Mouse (Mus musculus) limb, embryonic 12.5 days (tissue): ENCODE data around the gene Orai1. TPM values are rescaled to one million over a fixed set of nuclear protein-coding genes. Genes with fewer than 3 reads are reported as not detected.

ENCODE experiments used
- ATAC-seq: fragments of 200-750 bp; cut with Nextera tagmentation; 2 replicates; pipeline ENCODE4 v1.8.0; 2017; ENCODE audit warnings: low read depth, moderate TSS enrichment; ENCODE audit not compliant: insufficient number of reproducible peaks, insufficient read depth, low FRiP score, low TSS enrichment
- H3K27ac ChIP-seq: fragments of 300-500 bp; sonication (generic); 2 replicates; pipeline ENCODE4 v1.5.1; 2016; ENCODE audit warnings: mild to moderate bottlenecking, moderate library complexity
- H3K27me3 ChIP-seq: fragments of 300-500 bp; sonication (generic); 2 replicates; pipeline ENCODE4 v1.6.1; 2016; ENCODE audit warnings: mild to moderate bottlenecking, moderate library complexity
- H3K36me3 ChIP-seq: fragments of 300-500 bp; sonication (generic); 2 replicates; pipeline ENCODE4 v1.6.1; 2016; ENCODE audit warnings: mild to moderate bottlenecking, moderate library complexity
- H3K4me1 ChIP-seq: fragments of 300-500 bp; sonication (generic); replicated peaks from 2 replicates; pipeline ENCODE4 v1.6.1; 2016
- H3K4me2 ChIP-seq: fragments of 300-500 bp; sonication (generic); 2 replicates; pipeline ENCODE4 v1.6.1; 2016; ENCODE audit warnings: mild to moderate bottlenecking, moderate library complexity
- H3K4me3 ChIP-seq: fragments of 300-500 bp; sonication (generic); replicated peaks from 2 replicates; pipeline ENCODE4 v1.5.1; 2016; ENCODE audit warnings: mild to moderate bottlenecking
- H3K9ac ChIP-seq: fragments of 300-500 bp; sonication (generic); replicated peaks from 2 replicates; pipeline ENCODE4 v1.6.1; 2016; ENCODE audit warnings: mild to moderate bottlenecking, moderate library complexity
- H3K9me3 ChIP-seq: fragments of 300-500 bp; sonication (generic); 2 replicates; pipeline ENCODE4 v1.6.1; 2016; ENCODE audit warnings: mild to moderate bottlenecking, moderate library complexity
- WGBS: fragments of 180-500 bp; shearing (Covaris S2); methylation state at CpG from one replicate; pipeline ENCODE4 v1.1.7; 2016; 5-methylcytosine and 5-hydroxymethylcytosine counted together
- polyA plus RNA-seq: library from polyadenylated mRNA; unstranded; fragments of >200 nt; fragmentation: Nextera tagmentation; extraction: Ambion mirVana; gene quantifications from 2 replicates; pipeline ENCODE4 v1.2.1, GENCODE M21; 2016

Gene Orai1
- polyA plus RNA-seq, 1 experiment from 2014 or later, result 14.6 TPM

DNA sequence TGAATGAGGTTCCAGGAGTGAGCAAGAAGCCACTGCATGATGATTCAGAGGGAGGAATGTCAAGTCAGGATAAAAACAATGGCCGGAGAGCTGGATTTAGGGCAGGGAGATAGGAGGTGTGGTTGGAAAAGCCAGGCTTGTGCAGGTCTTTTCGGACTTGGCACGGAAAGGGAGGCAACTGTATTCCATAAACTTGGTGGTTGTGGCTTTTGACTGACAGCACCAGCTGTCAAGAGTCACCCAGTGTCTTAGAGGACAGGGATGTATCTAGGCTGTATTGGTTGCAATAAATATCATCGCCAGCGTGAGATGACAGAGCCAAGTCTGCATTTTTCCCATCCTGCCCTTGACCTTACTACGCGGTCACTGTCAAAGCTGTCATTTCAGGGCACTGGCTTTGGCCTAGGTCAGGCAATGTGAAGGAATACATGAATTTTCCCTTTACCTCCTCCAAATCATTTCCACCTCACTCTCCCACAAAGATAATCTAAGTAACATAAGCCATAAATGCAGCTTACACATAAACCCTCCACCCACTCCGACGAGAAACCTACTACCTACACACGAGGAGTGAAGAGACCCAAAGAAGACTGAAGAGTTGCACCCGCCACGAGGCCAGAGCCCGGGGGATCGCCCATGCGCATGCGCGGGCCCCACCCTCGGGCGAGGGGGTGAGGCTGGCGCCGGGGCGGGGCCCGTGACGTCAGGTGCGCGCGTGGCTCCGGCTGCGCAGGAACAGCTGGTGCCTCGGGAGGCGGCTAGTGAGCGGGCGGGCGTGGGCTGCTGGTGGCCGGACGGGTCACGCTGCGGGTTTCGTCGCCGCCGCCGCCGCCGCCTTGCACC is 60.9 kb downstream of the Orai1 start:
- WGBS, result 8% methylated on average over 45 of the region's 45 CpGs

DNA sequence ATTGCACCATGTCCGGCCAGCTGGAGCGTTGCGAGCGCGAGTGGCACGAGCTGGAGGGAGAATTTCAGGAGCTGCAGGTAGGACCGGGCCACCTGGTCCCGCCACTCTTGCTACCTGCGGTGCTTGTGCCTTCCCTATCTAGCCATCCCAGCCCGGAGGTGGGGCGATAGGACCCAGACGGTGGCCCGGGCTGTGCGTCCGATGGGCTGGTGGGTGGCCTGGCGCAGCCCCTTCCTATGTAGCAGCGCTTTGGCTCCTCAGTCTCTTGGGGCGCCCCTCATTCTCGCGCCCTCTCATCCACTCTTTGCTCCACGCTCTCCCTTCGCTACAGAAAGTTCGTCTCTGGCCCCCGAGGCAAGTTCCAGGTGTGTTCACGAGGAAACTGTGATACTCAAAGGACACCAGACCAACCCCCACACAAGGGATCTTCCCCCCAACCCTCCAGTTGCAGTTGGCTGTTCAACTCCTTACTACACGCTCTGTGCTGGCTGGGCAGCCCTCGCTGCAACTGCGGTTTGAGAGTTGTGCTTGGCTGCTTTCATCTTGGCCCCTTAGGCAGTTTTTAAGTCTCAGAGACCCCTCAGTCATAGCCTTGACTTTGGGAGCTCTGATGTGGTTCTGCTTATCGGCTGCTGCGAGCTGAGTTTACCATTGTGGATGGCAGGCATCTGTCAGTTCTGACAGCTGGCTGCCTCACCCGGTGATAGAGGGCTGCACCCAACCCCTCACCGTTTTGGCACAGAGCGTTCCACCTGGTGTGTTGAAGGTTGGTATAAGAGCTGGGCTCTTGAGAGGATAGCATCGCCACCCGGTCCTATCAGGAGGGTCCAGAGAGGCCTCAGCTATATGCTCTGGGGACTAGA is 61.8 kb downstream of the Orai1 start:
- H3K27me3 ChIP-seq, result no peaks in the 10 kb centered on the region
- 0 out of 2 replicates have a peak, but pooled peaks cover 9% of the 10 kb centered on the region for H3K9me3 ChIP-seq
- peak overlapping the region; percentile 54 for H3K27ac ChIP-seq
- H3K36me3 ChIP-seq, result no peaks in the 10 kb centered on the region
- 4% methylated on average over 35 of the region's 35 CpGs for WGBS
- peaks cover 29% of the 10 kb centered on the region for H3K4me1 ChIP-seq
- peak overlapping the region; percentile 74 for H3K9ac ChIP-seq
- peak overlapping the region; percentile 90 for H3K4me2 ChIP-seq
- peak overlapping the region; percentile 75 for H3K4me3 ChIP-seq
- ATAC-seq, result peak; percentile 70

More for the DNA sequence above, 60.9 kb downstream of the Orai1 start:
- Histone ChIP-seq H3K27ac (peak overlapping the region; percentile 54), H3K4me2 (peak overlapping the region; percentile 90), H3K9ac (peak overlapping the region; percentile 74), H3K4me1 (peaks cover 29% of the 10 kb centered on the region), H3K9me3 (0 out of 2 replicates have a peak, but pooled peaks cover 5% of the 10 kb centered on the region), H3K4me3 (peak overlapping the region; percentile 75), H3K36me3 (no peaks in the 10 kb centered on the region), H3K27me3 (no peaks in the 10 kb centered on the region)
- peak; percentile 90 for ATAC-seq

DNA sequence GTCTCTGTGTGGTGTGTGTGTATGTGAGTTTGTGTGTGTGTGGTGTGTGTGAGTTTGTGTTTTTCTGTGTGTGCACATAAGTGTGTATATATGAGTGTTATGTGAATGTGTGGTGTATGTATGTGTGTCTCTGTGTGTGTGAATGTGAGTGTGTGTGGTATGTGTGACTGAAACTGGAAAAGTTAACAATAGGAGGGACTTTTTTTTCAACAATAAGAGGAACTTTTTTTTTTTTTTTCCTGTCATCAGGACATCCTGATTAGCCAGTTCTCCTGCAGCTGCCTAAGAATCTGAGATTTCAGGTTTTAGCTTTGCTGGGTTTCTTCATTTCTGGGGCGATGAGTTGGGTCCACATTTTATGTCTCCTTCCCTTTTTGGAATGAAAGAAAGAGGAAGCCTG is 64.7 kb downstream of the Orai1 start:
- Histone ChIP-seq H3K9ac (no peak overlapping the region), H3K27me3 (no peaks in the 10 kb centered on the region), H3K4me2 (no peak overlapping the region), H3K36me3 (no peaks in the 10 kb centered on the region), H3K4me1 (peaks cover 34% of the 10 kb centered on the region), H3K4me3 (no peak overlapping the region), H3K9me3 (0 out of 2 replicates have a peak, but pooled peaks cover 9% of the 10 kb centered on the region), H3K27ac (peak overlapping the region; percentile 29; the same call in 1 of the 2 replicates)
- no peak for ATAC-seq
- 71% methylated on average over 1 of the region's 1 CpGs for WGBS

DNA sequence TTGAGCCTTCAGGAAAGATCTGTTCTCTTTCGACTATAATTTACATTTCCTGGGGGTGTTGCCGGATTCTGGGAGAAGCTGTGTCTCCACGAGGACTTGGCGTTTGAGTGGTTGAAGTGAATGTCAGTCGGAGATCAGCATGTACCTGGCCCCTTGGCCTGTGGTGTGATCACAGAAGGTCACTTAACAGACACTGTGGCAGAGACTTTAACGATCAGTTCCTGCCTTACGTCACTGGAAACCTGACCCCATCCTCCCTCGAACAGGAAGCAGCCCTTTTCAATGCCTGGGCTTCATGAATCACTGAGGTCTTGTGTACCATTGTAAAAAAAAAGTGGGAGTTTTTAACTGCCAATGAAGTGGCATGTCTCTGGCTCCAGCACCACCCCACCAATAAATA is 65.2 kb downstream of the Orai1 start:
- no peaks in the 10 kb centered on the region for H3K27me3 ChIP-seq
- ATAC-seq, result no peak
- peaks cover 34% of the 10 kb centered on the region for H3K4me1 ChIP-seq
- 31% methylated on average over 8 of the region's 8 CpGs for WGBS
- peak overlapping the region; percentile 29; the same call in 1 of the 2 replicates for H3K27ac ChIP-seq
- no peaks in the 10 kb centered on the region for H3K36me3 ChIP-seq
- 0 out of 2 replicates have a peak, but pooled peaks cover 9% of the 10 kb centered on the region for H3K9me3 ChIP-seq
- no peak overlapping the region for H3K4me2 ChIP-seq
- no peak overlapping the region for H3K4me3 ChIP-seq
- H3K9ac ChIP-seq, result no peak overlapping the region

Other genes with a start within 250 kb of the Orai1 start
- 37.6 and 38.0 TPM in 2 replicates for gene Camkk2, start 235.7 kb upstream of the Orai1 start, polyA plus RNA-seq
- gene Anapc5, start 193.7 kb upstream of the Orai1 start, polyA plus RNA-seq, result 477 and 493 TPM in 2 replicates
- gene Rnf34, start 165.0 kb upstream of the Orai1 start, polyA plus RNA-seq, result 44.7 and 45.1 TPM in 2 replicates
- gene Kdm2b, start 25.3 kb upstream of the Orai1 start, polyA plus RNA-seq, result 85.5 and 87.7 TPM in 2 replicates
- not detected in 2 replicates for gene Morn3, start 31.9 kb downstream of the Orai1 start, polyA plus RNA-seq
- gene Tmem120b, start 53.3 kb downstream of the Orai1 start, polyA plus RNA-seq, result 14.1 and 15.9 TPM in 2 replicates
- 2.9 and 3.0 TPM in 2 replicates for gene Rhof, start 117.6 kb downstream of the Orai1 start, polyA plus RNA-seq
- gene Setd1b, start 127.1 kb downstream of the Orai1 start, polyA plus RNA-seq, result 10.9 and 11.4 TPM in 2 replicates
- 89.3 and 91.0 TPM in 2 replicates for gene Psmd9, start 154.3 kb downstream of the Orai1 start, polyA plus RNA-seq
- not detected in 2 replicates for gene Hpd, start 167.7 kb downstream of the Orai1 start, polyA plus RNA-seq
- gene Wdr66, start 237.0 kb downstream of the Orai1 start, polyA plus RNA-seq, result 0.44 TPM in 2 replicates